15 mouse cellular contexts compared by ENCODE assay signal in genomic region chr14:78702048-78702447, GRCm38 (mm10).
"Had no signal": no experiment of that assay in that cellular context is flagged by ENCODE, and none has a peak within 500 bp of the region (broad histone marks: within the 10 kb centered on the region; RNA-seq: fewer than 3 reads in every experiment).

No protein-coding gene starts in this region.

- H3K4me1 ChIP-seq: liver, embryonic 12.5 days had no signal

- H3K36me3 ChIP-seq: kidney, embryonic 15.5 days; limb, embryonic 15.5 days; liver, embryonic 12.5 days; midbrain, embryonic 10.5 days; neural tube, embryonic 15.5 days; stomach, embryonic 15.5 days had no signal

- H3K27ac ChIP-seq: kidney, embryonic 15.5 days; limb, embryonic 15.5 days; liver, embryonic 12.5 days; midbrain, embryonic 10.5 days; neural tube, embryonic 15.5 days had no signal

- H3K4me3 ChIP-seq: kidney, embryonic 15.5 days; limb, embryonic 15.5 days; liver, embryonic 12.5 days; midbrain, embryonic 10.5 days; myocyte; neural tube, embryonic 15.5 days; stomach, embryonic 15.5 days had no signal

- H3K9ac ChIP-seq: kidney, embryonic 15.5 days; limb, embryonic 15.5 days; liver, embryonic 12.5 days; neural tube, embryonic 15.5 days; stomach, embryonic 15.5 days had no signal

- H3K4me2 ChIP-seq: kidney, embryonic 15.5 days; limb, embryonic 15.5 days; liver, embryonic 12.5 days; neural tube, embryonic 15.5 days; stomach, embryonic 15.5 days had no signal

- DNase-seq: kidney, adult 2 months; kidney, postnatal 14 days; layer of hippocampus, postnatal 36 days; lung, postnatal 4 days; midbrain, embryonic 14.5 days; right cerebral cortex, adult 18-20 months; right cerebral cortex, postnatal 25 days; thymus, postnatal 4 days had no signal

- ATAC-seq: liver, embryonic 12.5 days had no signal

- H3K9me3 ChIP-seq: kidney, embryonic 15.5 days; limb, embryonic 15.5 days; liver, embryonic 12.5 days; neural tube, embryonic 15.5 days; stomach, embryonic 15.5 days had no signal

- H3K27me3 ChIP-seq: kidney, embryonic 15.5 days; limb, embryonic 15.5 days; liver, embryonic 12.5 days; neural tube, embryonic 15.5 days; stomach, embryonic 15.5 days had no signal
